Mouse (Mus musculus): Measurements from ENCODE around the gene 4930524J08Rik.
A peak's percentile ranks its signal among the peaks of the same experiment; 100 is the strongest.

The 4930524J08Rik gene

DNA sequence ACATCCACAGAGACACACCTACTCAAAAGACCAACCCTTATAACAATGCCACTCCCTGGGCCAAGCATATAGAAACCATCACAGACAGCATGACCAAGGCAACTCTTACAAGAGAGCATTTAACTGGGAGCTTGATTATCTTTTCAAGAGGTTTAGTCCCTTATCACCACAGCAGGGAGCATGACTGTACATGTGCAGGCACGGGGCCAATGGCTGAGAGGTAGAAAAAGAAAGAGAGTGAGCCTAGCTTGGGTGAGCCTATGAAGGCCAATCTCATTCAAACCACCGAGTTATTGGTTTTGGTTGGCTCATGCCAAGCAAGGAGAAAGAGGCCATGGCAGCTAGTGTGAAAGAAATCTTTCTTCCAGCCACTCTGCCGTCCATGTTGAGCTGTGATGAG, 26.6 kb downstream of the 4930524J08Rik start:
- peak in 1 of 2 experiments; percentile 31 for DNase-seq (ENCODE audit: low spot score in 2 of 2)

DNA sequence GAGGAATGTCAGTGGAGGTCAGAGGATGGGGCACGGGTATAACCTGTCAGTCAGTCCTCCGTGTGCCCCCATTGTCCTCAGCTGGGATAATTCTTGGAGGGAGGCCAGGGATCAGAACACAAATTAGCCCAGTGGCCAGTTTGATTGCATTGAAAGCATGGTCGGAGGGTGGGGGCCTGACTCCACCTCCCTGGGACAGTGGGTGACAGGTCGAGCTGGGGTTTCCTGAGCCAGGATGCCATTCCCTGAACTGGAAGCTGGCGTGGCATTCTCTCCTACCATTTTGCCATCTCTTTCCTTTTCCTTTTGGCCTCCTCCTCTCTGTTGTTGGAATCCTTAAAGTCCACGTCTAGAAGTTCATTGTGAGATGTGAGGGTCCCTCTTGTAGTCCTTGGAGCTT, 27.0 kb downstream of the 4930524J08Rik start:
- DNase-seq (ENCODE audit: low spot score in 2 of 2), result no peak

DNA sequence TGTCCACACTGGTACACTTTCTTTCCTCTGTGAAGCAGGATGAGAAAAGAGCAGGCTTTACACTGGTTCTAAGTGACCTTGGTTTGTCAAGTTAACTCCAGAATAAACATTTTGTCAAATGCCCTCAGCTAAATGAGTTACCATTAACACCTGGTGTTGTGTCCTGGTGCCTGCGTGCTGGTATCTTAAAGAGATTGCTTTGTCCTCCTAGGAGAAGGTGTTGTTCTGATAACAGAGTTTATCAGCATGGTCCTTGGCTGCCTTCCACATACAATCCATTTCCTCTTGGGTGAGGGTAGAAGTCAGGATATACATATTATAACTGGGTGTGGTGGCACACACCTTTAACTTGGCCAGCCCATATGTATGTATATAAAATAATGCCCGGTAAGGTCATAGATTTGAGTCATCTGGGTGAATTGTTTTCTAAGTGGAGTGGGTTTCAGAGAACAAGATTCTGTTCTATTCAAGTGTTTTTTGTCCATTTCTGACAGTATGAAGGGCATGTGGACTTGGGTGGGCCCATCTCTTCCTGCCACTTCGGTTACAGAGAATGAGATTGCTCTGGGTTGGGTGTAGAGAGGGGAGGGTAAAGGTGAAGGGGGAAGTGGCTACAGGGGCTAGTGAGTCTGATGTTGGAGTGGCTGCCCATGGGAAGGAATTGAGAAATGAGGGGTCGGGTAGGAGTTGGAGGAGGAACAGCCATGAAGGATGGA, 27.6 kb downstream of the 4930524J08Rik start:
- no peak for DNase-seq (ENCODE audit: low spot score in 2 of 2)

DNA sequence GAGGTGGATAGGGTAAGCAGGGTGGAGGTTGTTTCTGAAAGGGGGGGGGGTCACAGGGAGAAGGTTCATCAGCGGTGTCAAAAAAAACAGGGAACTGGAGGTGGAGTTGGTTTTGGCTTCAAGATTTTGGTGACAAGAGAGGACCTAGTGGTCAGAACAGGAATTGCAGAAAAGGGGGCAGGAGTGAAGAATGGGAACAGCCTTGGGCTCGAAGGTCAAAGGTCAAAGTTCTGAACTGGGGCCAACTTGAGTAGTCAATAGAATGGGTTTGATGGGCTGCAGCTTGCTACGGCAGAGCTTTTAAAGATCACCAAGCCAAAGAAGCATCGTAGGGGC, 28.1 kb downstream of the 4930524J08Rik start:
- DNase-seq (ENCODE audit: low spot score in 2 of 2), result no peak

DNA sequence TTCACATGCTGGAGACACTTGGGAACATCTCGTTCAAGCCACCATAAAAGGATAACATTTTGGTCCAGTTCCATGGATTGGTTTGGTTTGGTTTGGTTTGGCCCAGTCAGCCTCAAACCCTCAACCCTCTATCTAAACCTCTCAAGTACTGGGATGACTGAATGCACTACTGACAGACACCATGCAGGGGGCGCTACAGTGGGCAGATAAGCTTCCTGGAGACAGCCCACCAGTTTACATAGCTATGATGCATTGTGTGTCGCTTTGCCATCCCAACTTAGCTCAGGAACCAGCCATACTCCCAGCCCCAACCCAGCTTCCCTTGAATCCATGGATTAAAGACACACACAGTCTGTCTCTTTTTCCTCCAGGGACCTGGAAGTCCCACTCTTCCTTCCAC, 29.6 kb downstream of the 4930524J08Rik start:
- DNase-seq (ENCODE audit: low spot score in 2 of 2), result no peak

DNA sequence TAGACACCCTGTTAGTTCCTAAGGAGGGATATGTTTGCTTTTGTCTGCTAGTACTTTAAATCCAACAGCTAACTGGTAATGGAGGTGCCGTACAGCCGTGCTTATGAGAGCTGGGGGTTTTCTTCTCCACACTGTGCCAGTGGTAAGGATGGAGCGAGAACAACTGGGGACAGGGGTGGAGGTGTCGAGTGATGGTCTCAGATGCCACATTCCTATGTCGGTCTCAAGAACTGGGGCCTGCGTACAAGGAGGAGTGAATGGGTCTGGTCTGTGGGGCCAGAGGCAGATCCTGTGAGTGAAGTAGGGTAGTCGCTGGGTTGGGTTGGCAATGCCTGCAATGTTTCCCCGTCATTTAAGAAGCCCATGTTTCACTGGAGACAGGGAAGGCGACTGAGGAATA, 33.7 kb downstream of the 4930524J08Rik start:
- DNase-seq (ENCODE audit: low spot score in 2 of 2), result no peak

DNA sequence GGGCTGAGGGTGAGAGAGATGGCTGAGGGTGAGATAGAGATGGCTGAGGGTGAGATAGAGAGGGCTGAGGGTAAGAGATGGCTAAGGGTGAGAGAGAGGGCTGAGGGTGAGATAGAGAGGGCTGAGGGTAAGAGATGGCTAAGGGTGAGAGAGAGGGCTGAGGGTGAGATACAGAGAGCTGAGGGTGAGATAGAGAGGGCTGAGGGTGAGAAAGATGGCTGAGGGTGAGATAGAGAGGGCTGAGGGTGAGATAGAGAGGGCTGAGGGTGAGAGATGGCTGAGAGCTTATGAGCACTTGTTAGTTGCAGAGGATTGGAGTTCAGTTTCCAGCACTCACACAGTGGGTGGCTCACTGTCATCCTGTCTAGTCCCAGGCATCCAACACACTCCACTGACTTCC, 41.2 kb downstream of the 4930524J08Rik start:
- DNase-seq (ENCODE audit: low spot score in 2 of 2), result no peak

DNA sequence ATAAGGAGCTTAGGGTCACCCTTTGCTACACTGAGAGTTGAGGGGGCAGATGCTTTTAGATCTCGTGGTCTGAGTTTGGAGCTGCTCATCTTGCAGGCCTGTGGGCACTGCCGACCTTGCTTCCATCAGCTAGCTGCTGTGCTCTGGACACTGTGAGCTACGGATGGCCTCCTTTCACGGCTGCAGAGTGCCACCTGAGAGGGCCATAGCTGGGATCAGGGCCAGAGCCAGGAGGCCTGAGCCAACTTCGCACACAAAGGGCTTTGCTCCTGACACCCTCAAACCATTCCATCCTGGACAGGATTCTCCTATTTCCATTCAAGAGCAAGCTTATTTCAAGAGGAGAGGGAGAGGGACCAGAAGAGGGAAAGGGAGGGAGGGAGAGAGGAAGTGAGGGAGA, 45.5 kb downstream of the 4930524J08Rik start:
- DNase-seq (ENCODE audit: low spot score in 2 of 2), result no peak

DNA sequence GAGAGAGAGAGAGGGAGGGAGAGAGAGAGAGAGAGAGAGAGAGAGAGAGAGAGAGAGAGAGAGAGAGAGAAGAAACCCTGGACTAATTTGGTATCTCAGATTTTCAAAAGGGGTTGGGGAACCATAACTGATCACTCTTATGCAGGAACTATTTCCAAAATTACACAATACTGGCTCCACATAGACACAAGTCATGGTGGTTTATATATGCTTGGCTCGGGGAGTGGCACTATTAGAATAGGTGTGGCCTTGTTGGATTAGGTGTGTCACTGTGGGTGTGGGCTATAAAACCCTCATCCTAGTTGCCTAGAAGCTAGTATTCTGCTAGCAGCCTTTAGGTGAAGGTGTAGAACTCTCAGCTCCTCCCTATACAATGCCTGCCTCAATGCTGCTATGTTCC, 46.0 kb downstream of the 4930524J08Rik start:
- DNase-seq (ENCODE audit: low spot score in 2 of 2), result no peak

Data from spleen, postnatal 36 days (tissue).